9 mouse cellular contexts compared by ENCODE assay signal in the genomic region with DNA sequence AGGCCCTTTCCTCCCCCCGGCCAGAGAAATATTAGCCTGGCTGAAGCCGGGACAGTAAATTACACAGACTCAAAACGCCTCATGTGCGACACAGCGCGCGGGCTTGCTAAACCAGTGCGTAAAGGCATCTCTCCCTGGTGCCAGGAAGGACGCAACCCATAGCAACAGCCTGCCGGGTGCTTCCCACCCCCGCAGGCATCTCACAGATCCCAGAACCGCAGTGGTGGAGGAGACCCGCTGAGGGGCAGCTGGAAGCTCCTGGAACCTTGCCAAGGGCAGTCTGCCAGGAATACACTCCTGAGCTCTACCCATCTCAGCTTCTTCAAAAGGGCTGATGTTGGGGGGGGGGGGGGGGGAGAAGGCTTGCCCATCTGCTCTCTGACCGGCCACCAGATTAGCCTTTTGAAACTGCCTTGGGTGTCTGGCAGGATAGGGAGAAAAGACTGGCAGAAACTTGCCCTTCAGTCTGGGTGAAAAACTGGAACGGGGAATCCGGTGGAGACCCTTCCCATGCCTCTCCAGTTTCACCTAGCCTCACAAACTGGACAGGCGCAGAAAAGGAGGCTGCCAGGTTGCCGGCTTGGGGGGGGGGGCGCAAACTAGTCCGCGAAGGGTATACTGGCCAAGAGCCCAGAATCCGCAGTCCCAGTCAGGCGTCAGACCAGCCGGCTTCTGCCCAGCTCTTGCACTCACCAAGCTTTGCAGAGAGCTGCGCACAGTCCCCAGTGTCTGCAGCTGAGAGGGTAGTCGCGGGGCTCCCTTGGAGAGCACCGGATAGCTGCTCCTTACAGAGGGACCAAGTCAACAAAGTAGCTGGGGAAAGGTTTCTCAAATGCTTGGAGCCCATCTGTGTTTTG. TPM values are rescaled to one million over a fixed set of nuclear protein-coding genes. Genes with fewer than 3 reads are reported as not detected.
DNase-seq lines count a peak whose midpoint lies in the region; ATAC-seq and TF ChIP-seq lines count a peak whose summit lies in the region.
"Had no signal": no experiment of that assay in that cellular context is flagged by ENCODE, and none has a peak within 500 bp of the region (broad histone marks: within the 10 kb centered on the region; RNA-seq: fewer than 3 reads in every experiment).

A gene (plus strand): TSS at position 740 of the 857 bp plus-strand sequence.

- H3K27me3 ChIP-seq in heart, embryonic 16.5 days (ENCODE audit: control insufficient read depth, insufficient read depth, low read length): peaks cover 43% of the 10 kb centered on the region
- H3K27me3 ChIP-seq in forebrain, embryonic 11.5 days (ENCODE audit: control insufficient read depth, insufficient read depth, low read length): peaks cover 25% of the 10 kb centered on the region
- peaks cover 22% of the 10 kb centered on the region; the same call in 1 of the 2 replicates for H3K27me3 ChIP-seq in midbrain, embryonic 14.5 days (ENCODE audit: control insufficient read depth, insufficient read depth, low read length)
- no peaks in the 10 kb centered on the region; the same call in 1 of the 2 replicates for H3K27me3 ChIP-seq in thymus, adult 2 months (ENCODE audit: control insufficient read depth, insufficient read depth, low read length)

- DNase-seq in heart, adult 18-20 months: no peak
- peak; percentile 51 for DNase-seq in ZHBTc4 (ENCODE audit: low read depth, low spot score)
- DNase-seq in forebrain, embryonic 11.5 days (ENCODE audit: low spot score): peak; percentile 76
- DNase-seq in layer of hippocampus, adult 9-11 months: peak; percentile 74
- DNase-seq in midbrain, embryonic 14.5 days: peak; percentile 90
- no peak for DNase-seq in thymus, adult 2 months
- DNase-seq in spleen, adult 12 weeks (ENCODE audit: low spot score): no peak

- no peaks in the 10 kb centered on the region for H3K36me3 ChIP-seq in heart, embryonic 16.5 days (ENCODE audit: control insufficient read depth, insufficient read depth)
- no peaks in the 10 kb centered on the region for H3K36me3 ChIP-seq in forebrain, embryonic 11.5 days (ENCODE audit: control insufficient read depth, insufficient read depth, low read length)
- no peaks in the 10 kb centered on the region for H3K36me3 ChIP-seq in midbrain, embryonic 14.5 days (ENCODE audit: control insufficient read depth, insufficient read depth, low read length)
- no peaks in the 10 kb centered on the region for H3K36me3 ChIP-seq in thymus, adult 2 months (ENCODE audit: control insufficient read depth, insufficient read depth, low read length)

- no peak within 1 kb of the TSS for H3K9ac ChIP-seq in heart, embryonic 16.5 days (ENCODE audit: low read length)
- H3K9ac ChIP-seq in forebrain, embryonic 11.5 days (ENCODE audit: low read length): peak within 1 kb of the TSS; percentile 29; the same call in 1 of the 2 replicates
- H3K9ac ChIP-seq in midbrain, embryonic 14.5 days (replicated peaks; ENCODE audit: low read length): peak within 1 kb of the TSS; percentile 34

- TF ChIP-seq POLR2A in thymus, adult 2 months (IDR thresholded peaks at IDR 0.05; ENCODE audit: control insufficient read depth, extremely low read depth, insufficient read depth, low read length, poor library complexity): no peak

- no peak within 1 kb of the TSS for H3K27ac ChIP-seq in heart, embryonic 16.5 days (ENCODE audit: low read length)
- no peak within 1 kb of the TSS for H3K27ac ChIP-seq in forebrain, embryonic 11.5 days (ENCODE audit: low read depth, low read length)
- peak within 1 kb of the TSS; percentile 80 for H3K27ac ChIP-seq in midbrain, embryonic 14.5 days (replicated peaks; ENCODE audit: low read depth, low read length)
- H3K27ac ChIP-seq in thymus, adult 2 months (ENCODE audit: control insufficient read depth, insufficient read depth, low read length): no peak within 1 kb of the TSS
- H3K27ac ChIP-seq: macrophage had no signal

- H3K9me3 ChIP-seq in heart, embryonic 16.5 days (replicated peaks; ENCODE audit: control insufficient read depth, low read length): no peaks in the 10 kb centered on the region
- H3K9me3 ChIP-seq in forebrain, embryonic 11.5 days (ENCODE audit: control insufficient read depth, low read length): no peaks in the 10 kb centered on the region
- H3K9me3 ChIP-seq in midbrain, embryonic 14.5 days (ENCODE audit: control insufficient read depth, low read length): no peaks in the 10 kb centered on the region

- no peak for TF ChIP-seq CTCF in thymus, adult 2 months (IDR thresholded peaks at IDR 0.05; ENCODE audit: borderline replicate concordance, control insufficient read depth, extremely low read depth, insufficient read depth, low read length, poor library complexity)

- H3K4me1 ChIP-seq in heart, embryonic 16.5 days (ENCODE audit: control insufficient read depth, insufficient read depth, low read length): peaks cover 12% of the 10 kb centered on the region
- H3K4me1 ChIP-seq in forebrain, embryonic 11.5 days (replicated peaks; ENCODE audit: control insufficient read depth, insufficient read depth, low read length): peaks cover 4% of the 10 kb centered on the region
- H3K4me1 ChIP-seq in midbrain, embryonic 14.5 days (ENCODE audit: control insufficient read depth, insufficient read depth, low read length): peaks cover 15% of the 10 kb centered on the region; the same call in 1 of the 2 replicates
- no peaks in the 10 kb centered on the region for H3K4me1 ChIP-seq in thymus, adult 2 months (replicated peaks; ENCODE audit: control insufficient read depth, insufficient read depth, low read length)

- peak within 1 kb of the TSS; percentile 62 for H3K4me2 ChIP-seq in heart, embryonic 16.5 days (ENCODE audit: low read depth, low read length)
- H3K4me2 ChIP-seq in forebrain, embryonic 11.5 days (ENCODE audit: low read depth, low read length, severe bottlenecking): peak within 1 kb of the TSS; percentile 65
- H3K4me2 ChIP-seq in midbrain, embryonic 14.5 days (ENCODE audit: low read length): peak within 1 kb of the TSS; percentile 88

- WGBS in heart, embryonic 16.5 days: 1% methylated on average over 28 of the region's 28 CpGs
- WGBS in forebrain, embryonic 11.5 days: 1% methylated on average over 28 of the region's 28 CpGs
- 0% methylated on average over 28 of the region's 28 CpGs for WGBS in midbrain, embryonic 14.5 days
- WGBS in thymus, adult 2 months: 5% methylated on average over 28 of the region's 28 CpGs

- H3K4me3 ChIP-seq in heart, embryonic 16.5 days (ENCODE audit: low read length): peak within 1 kb of the TSS; percentile 37
- H3K4me3 ChIP-seq in forebrain, embryonic 11.5 days (ENCODE audit: low read depth, low read length): peak within 1 kb of the TSS; percentile 28
- H3K4me3 ChIP-seq in midbrain, embryonic 14.5 days (replicated peaks; ENCODE audit: low read depth, low read length): peak within 1 kb of the TSS; percentile 41
- H3K4me3 ChIP-seq in thymus, adult 2 months (ENCODE audit: control insufficient read depth, insufficient read depth, low read length): no peak within 1 kb of the TSS

- peak; percentile 75 for ATAC-seq in heart, embryonic 16.5 days (replicated peaks; ENCODE audit: extremely low read depth, insufficient read depth, low FRiP score)
- ATAC-seq in forebrain, embryonic 11.5 days (replicated peaks; ENCODE audit: low FRiP score): peak; percentile 80
- ATAC-seq in midbrain, embryonic 14.5 days (ENCODE audit: low FRiP score, low TSS enrichment): peak; percentile 91

RNA-seq across cellular contexts. Expression of the gene that starts here (rescaled TPM):
- 0.20 TPM in 2 replicates for polyA plus RNA-seq in heart, embryonic 16.5 days (2015; fragmentation: Nextera tagmentation; extraction: Ambion mirVana)
- total RNA-seq in heart, adult 18-20 months (2021): under 1 TPM in 1 of 2 experiments, not detected in 1; 0.28 TPM
- polyA plus RNA-seq in forebrain, embryonic 11.5 days (2014; fragmentation: Nextera tagmentation; extraction: Ambion mirVana): 0.16 TPM in 1 of 2 replicates, not detected in the other
- polyA plus RNA-seq in midbrain, embryonic 14.5 days (2014; fragmentation: Nextera tagmentation; extraction: Ambion mirVana): 1.3 and 2.4 TPM in 2 replicates
- 0.60 and 0.70 TPM in 2 replicates for polyA plus RNA-seq in thymus, adult 2 months (2012; rRNA removed)
- polyA plus RNA-seq: macrophage had no signal

Comparison
In these comparisons a context has a peak if more than half of its experiments do, and no peak if none do; other contexts are left out.
1. Peak in ATAC-seq, H3K4me3 ChIP-seq and H3K4me2 ChIP-seq in heart, embryonic 16.5 days; RNA of the gene not detected or under 1 TPM.
2. Peak in DNase-seq, ATAC-seq, H3K4me3 ChIP-seq, H3K9ac ChIP-seq and H3K4me2 ChIP-seq in forebrain, embryonic 11.5 days; RNA of the gene not detected or under 1 TPM.
3. DNase-seq: peak in ZHBTc4 (single experiment), layer of hippocampus, adult 9-11 months (single experiment) and midbrain, embryonic 14.5 days (single experiment); none in heart, adult 18-20 months (0 of 2), thymus, adult 2 months (single experiment) and spleen, adult 12 weeks (single experiment).
4. Peak in every context shown above with its lines, with median percentiles within 50 percentile points of each other: ATAC-seq and H3K4me2 ChIP-seq.